Mouse (Mus musculus) cortical plate, adult 2 months (tissue): ENCODE measurements around the gene Ampd3. TPM values are rescaled to one million over a fixed set of nuclear protein-coding genes. Genes with fewer than 3 reads are reported as not detected.
A peak's percentile ranks its signal among the peaks of the same experiment; 100 is the strongest.

ENCODE experiments used
- H3K27ac ChIP-seq: fragments of 200-500 bp; 2 replicates; pipeline ENCODE4 v1.5.1; 2012; ENCODE audit warnings: low read length, control low read depth, inconsistent platforms; ENCODE audit not compliant: insufficient read depth
- H3K4me1 ChIP-seq: fragments of 200-500 bp; 2 replicates; pipeline ENCODE4 v1.6.1; 2011; ENCODE audit warnings: low read length; ENCODE audit not compliant: control insufficient read depth, insufficient read depth
- H3K4me3 ChIP-seq: fragments of 200-500 bp; 2 replicates; pipeline ENCODE4 v1.5.1; 2011; ENCODE audit warnings: mild to moderate bottlenecking, low read length, control low read depth; ENCODE audit not compliant: insufficient read depth
- CTCF ChIP-seq: fragments of 200-500 bp; IDR thresholded peaks from 2 replicates; pipeline ENCODE4 v1.5.1; 2011; ENCODE audit warnings: mild to moderate bottlenecking, control low read depth, low read length; ENCODE audit not compliant: insufficient read depth; ENCODE audit errors: extremely low read depth
- POLR2A ChIP-seq: fragments of 200-500 bp; IDR thresholded peaks from 2 replicates; pipeline ENCODE4 v1.6.1; 2011; ENCODE audit warnings: mild to moderate bottlenecking, low read length, control low read depth; ENCODE audit not compliant: insufficient read depth; ENCODE audit errors: extremely low read depth
- polyA plus RNA-seq: library from polyadenylated mRNA; depleted of rRNA; stranded (reverse); fragments of >200 nt; gene quantifications from 2 replicates; pipeline ENCODE4 v1.2.3, GENCODE M21; 2012

The Ampd3 gene
- polyA plus RNA-seq, 1 experiment: 22.0 TPM

- Histone ChIP-seq H3K4me3 (no peak overlapping the region), H3K4me1 (peaks cover 14% of the 10 kb centered on the region), H3K27ac (0 out of 2 replicates have a peak overlapping the region, but pooled peaks have one; percentile 10)
- TF ChIP-seq CTCF (no peak), POLR2A (no peak)
Observed at GRCm38 (mm10) chr7:110778933-110779332, 10.9 kb downstream of the Ampd3 start.

GRCm38 (mm10) chr7:110779605-110780111 is 11.7 kb downstream of the Ampd3 start:
- Histone ChIP-seq H3K4me3 (no peak overlapping the region), H3K27ac (no peak overlapping the region), H3K4me1 (peaks cover 12% of the 10 kb centered on the region)
- TF ChIP-seq CTCF (no peak), POLR2A (no peak)

- H3K4me3 ChIP-seq: no peak overlapping the region
- TF ChIP-seq CTCF (no peak), POLR2A (no peak)
- H3K4me1 ChIP-seq: peaks cover 12% of the 10 kb centered on the region
- no peak overlapping the region for H3K27ac ChIP-seq
Observed at GRCm38 (mm10) chr7:110780520-110780919, 12.5 kb downstream of the Ampd3 start.

GRCm38 (mm10) chr7:110781231-110781711 is 13.3 kb downstream of the Ampd3 start:
- no peak overlapping the region for H3K4me3 ChIP-seq
- H3K27ac ChIP-seq: no peak overlapping the region

GRCm38 (mm10) chr7:110782135-110782534 is 14.1 kb downstream of the Ampd3 start:
- Histone ChIP-seq H3K4me1 (peaks cover 12% of the 10 kb centered on the region), H3K4me3 (no peak overlapping the region), H3K27ac (no peak overlapping the region)
- TF ChIP-seq POLR2A: no peak
- TF ChIP-seq CTCF: no peak

More at GRCm38 (mm10) chr7:110781231-110781711, 13.3 kb downstream of the Ampd3 start:
- TF ChIP-seq CTCF: no peak
- no peak for TF ChIP-seq POLR2A
- peaks cover 12% of the 10 kb centered on the region for H3K4me1 ChIP-seq

- Histone ChIP-seq H3K4me3 (no peak overlapping the region), H3K4me1 (peaks cover 12% of the 10 kb centered on the region), H3K27ac (no peak overlapping the region)
- TF ChIP-seq CTCF: no peak
- no peak for TF ChIP-seq POLR2A
Observed at GRCm38 (mm10) chr7:110782845-110783478, 15.0 kb downstream of the Ampd3 start.

- TF ChIP-seq POLR2A (no peak), CTCF (no peak)
- H3K4me1 ChIP-seq: peaks cover 8% of the 10 kb centered on the region
- no peak overlapping the region for H3K27ac ChIP-seq
- H3K4me3 ChIP-seq: no peak overlapping the region
Observed at GRCm38 (mm10) chr7:110784965-110785364, 17.0 kb downstream of the Ampd3 start.

GRCm38 (mm10) chr7:110785741-110786146 is 17.7 kb downstream of the Ampd3 start:
- Histone ChIP-seq H3K4me1 (peaks cover 4% of the 10 kb centered on the region; the same call in 1 of the 2 replicates), H3K4me3 (no peak overlapping the region), H3K27ac (no peak overlapping the region)
- TF ChIP-seq CTCF (no peak), POLR2A (no peak)

- TF ChIP-seq CTCF: no peak
- no peak for TF ChIP-seq POLR2A
- Histone ChIP-seq H3K27ac (no peak overlapping the region), H3K4me1 (no peaks in the 10 kb centered on the region), H3K4me3 (no peak overlapping the region)
Observed at GRCm38 (mm10) chr7:110787310-110787709, 19.3 kb downstream of the Ampd3 start.

- Histone ChIP-seq H3K4me1 (no peaks in the 10 kb centered on the region), H3K27ac (no peak overlapping the region), H3K4me3 (no peak overlapping the region)
- TF ChIP-seq CTCF: no peak
- TF ChIP-seq POLR2A: no peak
Observed at GRCm38 (mm10) chr7:110790878-110791277, 22.9 kb downstream of the Ampd3 start.
